Mouse (Mus musculus) neural tube, embryonic 13.5 days (tissue): ENCODE measurements around the gene Cetn2. TPM values are rescaled to one million over a fixed set of nuclear protein-coding genes. Genes with fewer than 3 reads are reported as not detected.

Source experiments
- ATAC-seq: fragments of 200-750 bp; cut with Nextera tagmentation; 2 replicates; pipeline ENCODE4 v1.8.0; 2017; ENCODE audit warnings: low read depth, mild to moderate bottlenecking, moderate TSS enrichment, moderate library complexity
- H3K27ac ChIP-seq: fragments of 300-500 bp; sonication (generic); replicated peaks from 2 replicates; pipeline ENCODE4 v1.5.1; 2015; ENCODE audit warnings: moderate library complexity, mild to moderate bottlenecking, inconsistent platforms
- H3K27me3 ChIP-seq: fragments of 300-500 bp; sonication (generic); 2 replicates; pipeline ENCODE4 v1.6.1; 2015; ENCODE audit warnings: mild to moderate bottlenecking, inconsistent platforms
- H3K36me3 ChIP-seq: fragments of 300-500 bp; sonication (generic); 2 replicates; pipeline ENCODE4 v1.6.1; 2015; ENCODE audit warnings: mild to moderate bottlenecking, inconsistent platforms
- H3K4me1 ChIP-seq: fragments of 300-500 bp; sonication (generic); replicated peaks from 2 replicates; pipeline ENCODE4 v1.6.1; 2015; ENCODE audit warnings: inconsistent platforms
- H3K4me2 ChIP-seq: fragments of 300-500 bp; sonication (generic); 2 replicates; pipeline ENCODE4 v1.6.1; 2015; ENCODE audit warnings: inconsistent platforms, mild to moderate bottlenecking, moderate library complexity
- H3K4me3 ChIP-seq: fragments of 300-500 bp; sonication (generic); 2 replicates; pipeline ENCODE4 v1.5.1; 2015; ENCODE audit warnings: mild to moderate bottlenecking, inconsistent platforms
- H3K9ac ChIP-seq: fragments of 300-500 bp; sonication (generic); 2 replicates; pipeline ENCODE4 v1.6.1; 2015; ENCODE audit warnings: moderate library complexity, mild to moderate bottlenecking, inconsistent platforms
- H3K9me3 ChIP-seq: fragments of 300-500 bp; sonication (generic); 2 replicates; pipeline ENCODE4 v1.6.1; 2016; ENCODE audit warnings: inconsistent platforms
- WGBS: fragments of 180-500 bp; shearing (Covaris S2); methylation state at CpG from one replicate; pipeline ENCODE4 v1.1.7; 2015; 5-methylcytosine and 5-hydroxymethylcytosine counted together
- polyA plus RNA-seq: library from polyadenylated mRNA; unstranded; fragments of >200 nt; fragmentation: Nextera tagmentation; extraction: Ambion mirVana; gene quantifications from 2 replicates; pipeline ENCODE4 v1.2.1, GENCODE M21; 2015

Cetn2 gene
- polyA plus RNA-seq, 1 experiment from 2014 or later, result 83.0 TPM

GRCm38 (mm10) chrX:72896055-72896437 is 22.2 kb downstream of the Cetn2 start:
- Histone ChIP-seq H3K4me3 (no peak overlapping the region), H3K9ac (no peak overlapping the region), H3K27me3 (no peaks in the 10 kb centered on the region), H3K9me3 (no peaks in the 10 kb centered on the region), H3K4me2 (peak overlapping the region; percentile 25), H3K27ac (peak overlapping the region; percentile 85), H3K4me1 (peaks cover 8% of the 10 kb centered on the region), H3K36me3 (no peaks in the 10 kb centered on the region)
- 41% methylated on average over 1 of the region's 1 CpGs for WGBS
- ATAC-seq, result no peak; the same call in 1 of the 2 replicates

- H3K4me3 ChIP-seq, result no peak overlapping the region
- peak overlapping the region; percentile 25 for H3K4me2 ChIP-seq
- no peak overlapping the region for H3K9ac ChIP-seq
- H3K27me3 ChIP-seq, result no peaks in the 10 kb centered on the region
- H3K4me1 ChIP-seq, result peaks cover 8% of the 10 kb centered on the region
- no peaks in the 10 kb centered on the region for H3K9me3 ChIP-seq
- peak; percentile 97 for ATAC-seq
- peak overlapping the region; percentile 85 for H3K27ac ChIP-seq
- 48% methylated on average over 5 of the region's 5 CpGs for WGBS
- no peaks in the 10 kb centered on the region for H3K36me3 ChIP-seq
These were observed 22.7 kb downstream of the Cetn2 start for GRCm38 (mm10) chrX:72895388-72896054.

Other genes starting within 250 kb of the Cetn2 start
- 1.3 and 1.5 TPM in 2 replicates for gene Gabrq, start 93.2 kb downstream of the Cetn2 start, polyA plus RNA-seq
- gene Nsdhl, start 146 bp upstream of the Cetn2 start, polyA plus RNA-seq, result 41.0 and 41.5 TPM in 2 replicates
- gene Zfp185, start 68.9 kb upstream of the Cetn2 start, polyA plus RNA-seq, result 1.0 and 1.4 TPM in 2 replicates
- gene Pnma5, start 118.7 kb upstream of the Cetn2 start, polyA plus RNA-seq, result not detected in 2 replicates
- 2.0 and 2.3 TPM in 2 replicates for gene Pnma3, start 146.4 kb upstream of the Cetn2 start, polyA plus RNA-seq
- gene Xlr4a, start 164.1 kb upstream of the Cetn2 start, polyA plus RNA-seq, result 0.50 and 0.70 TPM in 2 replicates
- gene Xlr3a, start 178.7 kb upstream of the Cetn2 start, polyA plus RNA-seq, result 1.9 and 5.6 TPM in 2 replicates
- gene Gm14685, start 198.6 kb upstream of the Cetn2 start, polyA plus RNA-seq, result 0.32 TPM in 1 of 2 replicates, not detected in the other
- gene Xlr5b, start 230.4 kb upstream of the Cetn2 start, polyA plus RNA-seq, result not detected in 2 replicates
- gene DXBay18, start 231.0 kb upstream of the Cetn2 start, polyA plus RNA-seq, result 0.33 TPM in 1 of 2 replicates, not detected in the other